Mouse (Mus musculus) C2C12 (cell line): ENCODE measurements around the gene Mindy1. TPM values are rescaled to one million over a fixed set of nuclear protein-coding genes. Genes with fewer than 3 reads are reported as not detected.

Experiments used
- H3K27me3 ChIP-seq: one replicate; pipeline ENCODE4 v1.6.1; 2011; ENCODE audit not compliant: control insufficient read depth, insufficient read depth, insufficient read length
- H3K36me3 ChIP-seq: one replicate; pipeline ENCODE4 v1.6.1; 2011; ENCODE audit not compliant: control insufficient read depth, insufficient read depth
- H3K4me3 ChIP-seq: one replicate; pipeline ENCODE4 v1.5.1; 2011; ENCODE audit warnings: mild to moderate bottlenecking, control low read depth; ENCODE audit not compliant: poor library complexity, insufficient read depth, severe bottlenecking
- H3K79me2 ChIP-seq: one replicate; pipeline ENCODE4 v1.6.1; 2011; ENCODE audit not compliant: control insufficient read depth, insufficient read depth
- H3K79me3 ChIP-seq: one replicate; pipeline ENCODE4 v1.6.1; 2011; ENCODE audit warnings: low read depth, control low read depth
- H3ac ChIP-seq: one replicate; pipeline ENCODE3; 2011; ENCODE audit warnings: low read depth; ENCODE audit not compliant: control insufficient read depth, insufficient read length
- CEBPB ChIP-seq: IDR thresholded peaks from one replicate; pipeline ENCODE4 v1.6.1; 2011; ENCODE audit warnings: low read depth, mild to moderate bottlenecking, control low read depth, moderate library complexity
- CTCF ChIP-seq: IDR thresholded peaks from one replicate; pipeline ENCODE4 v1.5.1; 2011; ENCODE audit not compliant: control insufficient read depth, insufficient read depth, insufficient read length
- FOSL1 ChIP-seq: IDR thresholded peaks from one replicate; pipeline ENCODE4 v1.8.0; 2011; ENCODE audit warnings: mild to moderate bottlenecking, low read length; ENCODE audit not compliant: poor library complexity, insufficient read depth, severe bottlenecking
- MAX ChIP-seq: IDR thresholded peaks from one replicate; pipeline ENCODE4 v1.6.1; 2011; ENCODE audit warnings: mild to moderate bottlenecking, control low read depth
- MYOD1 ChIP-seq: IDR thresholded peaks from one replicate; pipeline ENCODE4 v1.6.1; 2011; ENCODE audit warnings: low read depth; ENCODE audit not compliant: control insufficient read depth, insufficient read length
- MYOG ChIP-seq: IDR thresholded peaks from one replicate; pipeline ENCODE4 v1.6.1; 2011; ENCODE audit not compliant: control insufficient read depth, insufficient read length; ENCODE audit errors: extremely low read depth
- USF1 ChIP-seq: IDR thresholded peaks from one replicate; pipeline ENCODE4 v1.6.1; 2011; ENCODE audit warnings: low read depth, mild to moderate bottlenecking, control low read depth, moderate library complexity
- polyA plus RNA-seq: library from polyadenylated mRNA; unstranded; fragments of >200 nt; fragmentation: generic; extraction: Trizol; gene quantifications from one replicate; pipeline ENCODE4 v1.2.1, GENCODE M21; 2012; ENCODE audit warnings: missing spikeins

The Mindy1 gene
- polyA plus RNA-seq, 1 experiment, result 43.6 TPM

DNA sequence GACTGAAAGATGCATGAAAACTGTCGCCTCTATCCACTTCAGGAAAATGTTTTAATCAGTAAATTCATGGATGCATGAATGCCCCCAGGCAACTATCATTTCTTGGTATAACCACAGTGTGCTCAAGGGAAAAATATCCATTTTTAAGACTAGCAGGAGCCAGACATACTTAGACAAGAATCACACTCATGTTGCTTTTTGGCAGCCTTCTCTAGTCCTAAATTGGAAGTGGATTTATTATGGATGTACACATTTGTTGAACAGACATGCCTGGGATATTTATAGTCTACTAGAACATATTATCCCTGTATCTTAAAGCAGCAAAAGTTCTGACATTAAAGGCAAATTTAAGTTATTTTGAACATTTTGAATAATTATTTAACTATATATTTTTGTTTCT is 16.4 kb upstream of the Mindy1 start:
- Histone ChIP-seq H3K4me3 (no peak overlapping the region), H3K36me3 (peaks cover 33% of the 10 kb centered on the region), H3K79me3 (no peaks in the 10 kb centered on the region), H3ac (no peak overlapping the region), H3K79me2 (no peaks in the 10 kb centered on the region), H3K27me3 (no peaks in the 10 kb centered on the region)
- no peak for TF ChIP-seq USF1

- H3K79me3 ChIP-seq, result no peaks in the 10 kb centered on the region
- no peaks in the 10 kb centered on the region for H3K79me2 ChIP-seq
- no peak overlapping the region for H3ac ChIP-seq
- no peak overlapping the region for H3K4me3 ChIP-seq
- H3K36me3 ChIP-seq, result peaks cover 30% of the 10 kb centered on the region
- no peaks in the 10 kb centered on the region for H3K27me3 ChIP-seq
- TF ChIP-seq CTCF, result no peak
- no peak for TF ChIP-seq USF1
- TF ChIP-seq MYOG, result no peak
- TF ChIP-seq FOSL1, result no peak
- no peak for TF ChIP-seq MYOD1
- TF ChIP-seq CEBPB, result no peak
- TF ChIP-seq MAX, result no peak
These were observed 15.1 kb upstream of the Mindy1 start for GRCm38 (mm10) chr3:95266052-95266451.

DNA sequence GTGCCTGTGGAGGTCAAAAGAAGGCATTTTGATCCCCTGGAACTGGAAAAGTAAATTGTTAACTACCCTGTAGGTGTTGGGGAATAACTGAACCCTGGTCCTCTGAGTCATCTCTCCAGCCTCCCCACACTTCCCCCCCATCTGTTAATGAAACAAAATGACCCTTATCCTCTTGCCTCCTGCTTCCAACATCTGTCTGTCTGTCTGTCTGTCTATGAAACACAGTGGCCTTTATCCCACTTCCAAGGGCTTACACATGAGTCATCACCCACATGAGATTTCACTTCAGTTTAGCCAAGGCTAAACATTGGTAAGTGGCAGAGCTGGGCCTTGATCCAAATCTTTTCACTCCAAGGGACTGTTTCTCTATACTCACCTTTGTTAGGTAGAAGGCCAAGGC is 13.3 kb upstream of the Mindy1 start:
- no peak for TF ChIP-seq CEBPB
- TF ChIP-seq MAX, result no peak
- TF ChIP-seq FOSL1, result no peak
- no peak for TF ChIP-seq CTCF
- TF ChIP-seq MYOD1, result no peak
- TF ChIP-seq MYOG, result no peak
- H3K36me3 ChIP-seq, result peaks cover 21% of the 10 kb centered on the region
- no peaks in the 10 kb centered on the region for H3K27me3 ChIP-seq

GRCm38 (mm10) chr3:95269789-95270188 is 11.4 kb upstream of the Mindy1 start:
- H3K79me2 ChIP-seq, result peaks cover 11% of the 10 kb centered on the region
- H3K4me3 ChIP-seq, result no peak overlapping the region
- H3K36me3 ChIP-seq, result peaks cover 18% of the 10 kb centered on the region
- TF ChIP-seq MAX, result no peak
- TF ChIP-seq MYOG, result no peak
- TF ChIP-seq CEBPB, result no peak
- no peak for TF ChIP-seq FOSL1
- no peak for TF ChIP-seq MYOD1
- no peak for TF ChIP-seq USF1
- no peak for TF ChIP-seq CTCF
- H3K79me3 ChIP-seq, result no peaks in the 10 kb centered on the region
- no peaks in the 10 kb centered on the region for H3K27me3 ChIP-seq
- no peak overlapping the region for H3ac ChIP-seq

More for the DNA sequence above, 13.3 kb upstream of the Mindy1 start:
- H3K4me3 ChIP-seq, result no peak overlapping the region
- H3K79me2 ChIP-seq, result peaks cover 5% of the 10 kb centered on the region
- H3K79me3 ChIP-seq, result no peaks in the 10 kb centered on the region
- H3ac ChIP-seq, result no peak overlapping the region

- no peak overlapping the region for H3ac ChIP-seq
- H3K79me3 ChIP-seq, result peaks cover 3% of the 10 kb centered on the region
- no peaks in the 10 kb centered on the region for H3K27me3 ChIP-seq
- TF ChIP-seq CTCF, result no peak
- TF ChIP-seq MYOG, result no peak
- no peak for TF ChIP-seq USF1
- TF ChIP-seq MAX, result no peak
- no peak for TF ChIP-seq FOSL1
- TF ChIP-seq CEBPB, result no peak
- no peak for TF ChIP-seq MYOD1
- H3K4me3 ChIP-seq, result no peak overlapping the region
- peaks cover 20% of the 10 kb centered on the region for H3K79me2 ChIP-seq
- peaks cover 14% of the 10 kb centered on the region for H3K36me3 ChIP-seq
These were observed 10.3 kb upstream of the Mindy1 start for GRCm38 (mm10) chr3:95270766-95271364.

DNA sequence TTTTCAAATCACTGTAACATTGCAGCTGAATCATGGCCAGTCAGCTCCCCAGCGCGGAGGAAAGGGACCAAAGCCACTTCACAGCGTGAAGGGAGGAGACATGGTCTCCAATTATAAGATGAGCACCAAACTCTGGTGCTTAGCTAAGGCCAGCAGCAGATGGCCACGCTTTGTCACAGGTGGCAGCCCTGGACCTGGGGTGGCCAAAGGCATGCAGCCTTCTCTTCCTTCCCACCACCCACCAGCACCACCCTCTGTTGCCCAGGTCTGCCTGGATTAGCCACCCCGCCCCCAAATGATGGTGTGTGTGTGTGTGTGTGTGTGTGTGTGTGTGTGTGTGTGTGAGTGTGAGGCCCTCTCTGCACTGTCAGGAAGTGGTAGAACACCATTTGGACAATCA is 7.7 kb upstream of the Mindy1 start:
- no peak overlapping the region for H3K4me3 ChIP-seq
- H3K36me3 ChIP-seq, result no peaks in the 10 kb centered on the region
- H3K27me3 ChIP-seq, result no peaks in the 10 kb centered on the region
- peaks cover 36% of the 10 kb centered on the region for H3K79me2 ChIP-seq
- TF ChIP-seq MAX, result no peak
- TF ChIP-seq CEBPB, result no peak
- TF ChIP-seq CTCF, result no peak
- no peak for TF ChIP-seq FOSL1
- no peak for TF ChIP-seq USF1
- no peak for TF ChIP-seq MYOD1
- TF ChIP-seq MYOG, result no peak
- peaks cover 3% of the 10 kb centered on the region for H3K79me3 ChIP-seq
- no peak overlapping the region for H3ac ChIP-seq
